Mouse (Mus musculus) lung, embryonic 14.5 days (tissue): Measurements from ENCODE around the gene Efna3. TPM values are rescaled to one million over a fixed set of nuclear protein-coding genes. Genes with fewer than 3 reads are reported as not detected.

ENCODE experiments used
- ATAC-seq: fragments of 200-750 bp; cut with Nextera tagmentation; 2 replicates; pipeline ENCODE4 v1.8.0; 2017; ENCODE audit warnings: mild to moderate bottlenecking, moderate TSS enrichment, moderate library complexity; ENCODE audit not compliant: insufficient read depth
- DNase-seq: peaks from one replicate; pipeline ENCODE4 v3.0.0-alpha.2; 2015
- H3K27ac ChIP-seq: fragments of 300-500 bp; sonication (generic); 2 replicates; pipeline ENCODE4 v1.5.1; 2014; ENCODE audit warnings: low read depth, mild to moderate bottlenecking, moderate library complexity
- H3K27me3 ChIP-seq: fragments of 300-500 bp; sonication (generic); 2 replicates; pipeline ENCODE4 v1.6.1; 2014; ENCODE audit warnings: low read length, control low read depth; ENCODE audit not compliant: insufficient read depth
- H3K36me3 ChIP-seq: fragments of 300-500 bp; sonication (generic); 2 replicates; pipeline ENCODE4 v1.6.1; 2014; ENCODE audit warnings: control low read depth; ENCODE audit not compliant: insufficient read depth
- H3K4me1 ChIP-seq: fragments of 300-500 bp; sonication (generic); 2 replicates; pipeline ENCODE4 v1.6.1; 2014; ENCODE audit warnings: antibody characterized with exemption, control low read depth; ENCODE audit not compliant: insufficient read depth
- H3K4me2 ChIP-seq: fragments of 300-500 bp; sonication (generic); 2 replicates; pipeline ENCODE4 v1.6.1; 2014; ENCODE audit warnings: mild to moderate bottlenecking
- H3K4me3 ChIP-seq: fragments of 300-500 bp; sonication (generic); 2 replicates; pipeline ENCODE4 v1.5.1; 2014; ENCODE audit warnings: low read depth, low read length
- H3K9ac ChIP-seq: fragments of 300-500 bp; sonication (generic); 2 replicates; pipeline ENCODE4 v1.6.1; 2014
- H3K9me3 ChIP-seq: fragments of 300-500 bp; sonication (generic); 2 replicates; pipeline ENCODE4 v1.6.1; 2016; ENCODE audit warnings: low read depth, low read length, control low read depth
- CTCF ChIP-seq: IDR thresholded peaks from 2 replicates; pipeline ENCODE4 v1.5.1; 2016; ENCODE audit warnings: antibody characterized with exemption, low read depth
- WGBS: fragments of 180-500 bp; shearing (Covaris S2); extraction: QIAGEN DNeasy Blood & Tissue Kit; methylation state at CpG from one replicate; pipeline ENCODE4 v1.1.7; 2014; 5-methylcytosine and 5-hydroxymethylcytosine counted together
- polyA plus RNA-seq: library from polyadenylated mRNA; unstranded; fragments of >200 nt; fragmentation: Nextera tagmentation; extraction: Ambion mirVana; gene quantifications from 2 replicates; pipeline ENCODE4 v1.2.1, GENCODE M21; 2014

The Efna3 gene
- polyA plus RNA-seq, 1 experiment from 2014 or later, result 4.7 TPM

DNA sequence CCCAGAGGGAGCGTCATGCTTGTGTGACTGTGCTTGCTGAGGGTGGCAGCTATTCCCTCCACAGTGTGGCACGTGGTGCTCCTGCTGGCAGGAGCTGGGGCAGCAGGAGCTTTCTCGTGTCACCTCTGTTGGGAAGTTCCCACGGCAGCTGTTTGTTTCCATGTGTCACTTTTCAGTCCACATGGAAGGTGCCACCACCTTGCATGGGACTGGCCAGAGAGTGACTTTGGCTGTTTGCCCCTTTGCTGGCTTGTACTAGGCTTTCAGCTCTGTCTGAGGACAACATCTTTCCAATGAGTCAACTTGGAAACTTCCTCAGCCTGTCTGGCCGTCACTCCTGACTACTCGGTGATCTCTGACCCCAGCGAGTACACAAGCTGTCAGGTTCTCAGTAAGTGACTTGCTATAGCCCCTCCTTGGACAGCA is 34.2 kb downstream of the Efna3 start:
- H3K27me3 ChIP-seq, result no peaks in the 10 kb centered on the region
- 17% methylated on average over 7 of the region's 7 CpGs for WGBS
- ATAC-seq (no peak), DNase-seq (no peak)
- no peak overlapping the region for H3K4me2 ChIP-seq
- H3K9ac ChIP-seq, result no peak overlapping the region
- no peak overlapping the region for H3K27ac ChIP-seq
- no peaks in the 10 kb centered on the region for H3K4me1 ChIP-seq
- no peaks in the 10 kb centered on the region for H3K9me3 ChIP-seq
- no peaks in the 10 kb centered on the region for H3K36me3 ChIP-seq
- 0 out of 2 replicates have a peak, but pooled peaks have one; percentile 2 for TF ChIP-seq CTCF
- H3K4me3 ChIP-seq, result no peak overlapping the region

DNA sequence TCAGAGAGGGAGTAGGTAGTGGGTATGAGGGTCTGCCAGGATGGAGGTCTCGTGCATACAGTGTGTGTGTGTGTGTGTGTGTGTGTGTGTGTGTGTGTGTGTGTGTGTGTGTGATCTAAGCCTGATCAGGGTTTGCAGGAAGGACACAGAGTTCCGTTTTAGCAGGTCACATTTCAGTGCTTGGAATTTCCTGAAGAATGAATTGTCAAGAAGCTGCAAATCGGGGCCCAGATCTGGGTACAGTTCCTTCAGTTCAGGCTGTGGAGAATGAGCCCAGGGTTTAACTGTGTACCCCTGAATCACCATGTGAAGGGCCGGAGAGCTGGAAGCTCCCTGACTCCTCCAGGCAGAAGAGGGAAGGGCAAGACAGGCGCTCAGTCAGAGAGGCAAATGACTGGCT is 35.5 kb downstream of the Efna3 start:
- 52% methylated on average over 5 of the region's 5 CpGs for WGBS
- ATAC-seq (no peak), DNase-seq (peak; percentile 20)
- Histone ChIP-seq H3K4me1 (no peaks in the 10 kb centered on the region), H3K27me3 (no peaks in the 10 kb centered on the region), H3K9me3 (no peaks in the 10 kb centered on the region), H3K36me3 (no peaks in the 10 kb centered on the region), H3K9ac (no peak overlapping the region), H3K4me2 (no peak overlapping the region), H3K4me3 (no peak overlapping the region), H3K27ac (no peak overlapping the region; the same call in 1 of the 2 replicates)
- TF ChIP-seq CTCF, result no peak

DNA sequence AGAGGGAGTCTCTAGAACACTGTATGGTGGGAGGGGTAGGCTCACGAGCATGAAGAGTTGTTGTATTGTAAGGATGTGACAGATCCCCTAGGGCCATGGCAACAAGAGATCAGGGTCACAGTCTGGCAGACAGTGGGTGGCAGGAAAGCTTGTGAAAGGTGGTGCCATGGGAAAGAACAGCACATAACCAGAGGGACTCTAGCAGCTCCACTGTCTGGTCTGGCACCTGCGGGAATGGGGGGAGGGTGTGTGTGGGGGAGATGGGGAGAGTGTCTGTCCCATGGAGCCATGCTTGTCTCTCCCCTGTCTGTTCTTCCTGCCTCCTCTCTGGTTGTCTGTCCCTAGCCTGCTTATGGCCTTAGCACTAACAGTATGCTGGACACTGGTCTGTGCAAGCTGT is 37.2 kb downstream of the Efna3 start:
- Histone ChIP-seq H3K4me1 (peaks cover 1% of the 10 kb centered on the region; the same call in 1 of the 2 replicates), H3K4me3 (no peak overlapping the region), H3K9me3 (no peaks in the 10 kb centered on the region), H3K27me3 (peaks cover 11% of the 10 kb centered on the region), H3K4me2 (no peak overlapping the region), H3K36me3 (no peaks in the 10 kb centered on the region), H3K9ac (no peak overlapping the region), H3K27ac (no peak overlapping the region)
- WGBS, result 51% methylated on average over 2 of the region's 2 CpGs
- no peak for DNase-seq
- no peak for ATAC-seq
- no peak for TF ChIP-seq CTCF

DNA sequence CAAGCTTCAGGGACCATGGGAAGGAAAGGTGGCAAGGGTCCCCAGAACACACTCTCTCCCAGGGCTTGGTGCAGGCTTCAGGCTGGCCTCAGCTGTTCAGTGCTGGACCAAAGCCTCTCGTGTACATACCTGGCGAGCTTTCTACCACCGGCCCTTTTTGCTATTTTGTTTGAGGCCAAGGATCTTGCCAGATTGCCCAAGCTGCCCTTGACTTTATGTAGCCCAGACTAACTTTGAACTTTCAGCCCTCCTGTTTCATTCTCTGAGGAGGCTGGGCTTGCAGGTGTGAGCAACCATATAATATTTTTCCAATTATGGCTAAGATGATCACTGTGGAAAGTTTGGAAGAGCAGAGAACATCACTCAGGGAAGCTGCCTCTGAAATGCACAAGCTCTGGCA is 38.5 kb downstream of the Efna3 start:
- H3K27me3 ChIP-seq, result peaks cover 18% of the 10 kb centered on the region
- no peak for DNase-seq
- no peak for TF ChIP-seq CTCF
- 83% methylated on average over 3 of the region's 3 CpGs for WGBS
- ATAC-seq, result no peak
- no peak overlapping the region for H3K9ac ChIP-seq
- no peaks in the 10 kb centered on the region for H3K9me3 ChIP-seq
- H3K4me2 ChIP-seq, result no peak overlapping the region
- peaks cover 6% of the 10 kb centered on the region; the same call in 1 of the 2 replicates for H3K4me1 ChIP-seq
- no peak overlapping the region for H3K27ac ChIP-seq
- no peak overlapping the region for H3K4me3 ChIP-seq
- no peaks in the 10 kb centered on the region for H3K36me3 ChIP-seq

DNA sequence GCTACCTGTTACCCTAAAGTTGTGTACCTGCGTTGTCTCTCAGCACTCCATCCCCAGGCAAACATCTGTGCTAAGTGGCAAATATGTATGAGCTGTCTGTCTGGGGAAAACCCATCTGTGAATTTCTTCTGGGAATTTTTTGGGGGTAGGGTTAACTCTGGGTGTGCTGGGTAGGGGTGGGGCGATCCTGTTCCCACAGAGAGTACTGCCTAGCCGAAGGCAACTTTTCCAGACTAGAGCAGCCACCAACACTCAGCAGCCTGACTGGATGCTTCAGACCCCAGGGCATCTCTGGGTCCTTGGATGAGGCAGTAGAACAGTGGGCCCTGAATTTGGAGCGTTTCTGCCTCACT is 40.5 kb downstream of the Efna3 start:
- H3K36me3 ChIP-seq, result no peaks in the 10 kb centered on the region
- ATAC-seq (no peak), DNase-seq (no peak)
- no peak overlapping the region for H3K4me3 ChIP-seq
- no peak overlapping the region for H3K9ac ChIP-seq
- 18% methylated on average over 4 of the region's 4 CpGs for WGBS
- peaks cover 6% of the 10 kb centered on the region; the same call in 1 of the 2 replicates for H3K4me1 ChIP-seq
- peak overlapping the region; percentile 12; the same call in 1 of the 2 replicates for H3K27ac ChIP-seq
- H3K4me2 ChIP-seq, result no peak overlapping the region; the same call in 1 of the 2 replicates
- no peak for TF ChIP-seq CTCF
- H3K9me3 ChIP-seq, result no peaks in the 10 kb centered on the region
- peaks cover 18% of the 10 kb centered on the region for H3K27me3 ChIP-seq

DNA sequence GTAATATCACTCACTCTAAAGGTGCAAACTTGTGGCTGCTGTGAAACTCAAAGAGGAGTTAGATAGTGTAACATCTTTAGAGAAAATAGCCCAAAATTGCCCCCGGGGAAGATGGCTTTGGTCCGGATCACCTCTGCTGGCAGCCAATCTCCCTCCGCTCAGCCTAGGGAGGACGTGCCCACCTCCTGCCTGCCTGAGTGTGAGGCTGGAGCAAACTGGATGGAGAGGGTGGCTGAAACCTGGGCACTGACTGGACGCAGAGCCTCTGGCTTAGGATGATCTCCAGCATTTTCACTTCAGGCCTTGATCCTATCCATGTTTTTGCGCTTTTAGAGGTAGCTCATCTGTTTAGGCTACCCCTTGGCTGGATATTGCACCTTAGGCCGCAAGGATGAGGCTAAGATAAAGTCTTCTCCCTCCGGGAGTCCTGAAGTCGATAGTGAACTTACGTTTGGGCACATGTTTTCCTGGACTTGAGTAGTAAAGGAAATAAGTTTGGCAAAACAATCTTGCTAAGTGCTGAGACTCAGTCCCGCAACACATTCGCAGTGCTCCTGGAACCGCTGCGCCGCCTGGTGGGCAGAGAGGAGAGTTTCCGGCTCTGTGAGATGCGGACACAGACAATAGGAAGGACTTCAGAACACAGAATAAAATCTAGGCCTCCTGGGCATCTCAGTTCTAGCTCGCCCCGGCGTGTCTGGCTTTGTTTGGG is 41.0 kb downstream of the Efna3 start:
- WGBS, result 12% methylated on average over 20 of the region's 20 CpGs
- peaks cover 6% of the 10 kb centered on the region; the same call in 1 of the 2 replicates for H3K4me1 ChIP-seq
- TF ChIP-seq CTCF, result peak; percentile 96

DNA sequence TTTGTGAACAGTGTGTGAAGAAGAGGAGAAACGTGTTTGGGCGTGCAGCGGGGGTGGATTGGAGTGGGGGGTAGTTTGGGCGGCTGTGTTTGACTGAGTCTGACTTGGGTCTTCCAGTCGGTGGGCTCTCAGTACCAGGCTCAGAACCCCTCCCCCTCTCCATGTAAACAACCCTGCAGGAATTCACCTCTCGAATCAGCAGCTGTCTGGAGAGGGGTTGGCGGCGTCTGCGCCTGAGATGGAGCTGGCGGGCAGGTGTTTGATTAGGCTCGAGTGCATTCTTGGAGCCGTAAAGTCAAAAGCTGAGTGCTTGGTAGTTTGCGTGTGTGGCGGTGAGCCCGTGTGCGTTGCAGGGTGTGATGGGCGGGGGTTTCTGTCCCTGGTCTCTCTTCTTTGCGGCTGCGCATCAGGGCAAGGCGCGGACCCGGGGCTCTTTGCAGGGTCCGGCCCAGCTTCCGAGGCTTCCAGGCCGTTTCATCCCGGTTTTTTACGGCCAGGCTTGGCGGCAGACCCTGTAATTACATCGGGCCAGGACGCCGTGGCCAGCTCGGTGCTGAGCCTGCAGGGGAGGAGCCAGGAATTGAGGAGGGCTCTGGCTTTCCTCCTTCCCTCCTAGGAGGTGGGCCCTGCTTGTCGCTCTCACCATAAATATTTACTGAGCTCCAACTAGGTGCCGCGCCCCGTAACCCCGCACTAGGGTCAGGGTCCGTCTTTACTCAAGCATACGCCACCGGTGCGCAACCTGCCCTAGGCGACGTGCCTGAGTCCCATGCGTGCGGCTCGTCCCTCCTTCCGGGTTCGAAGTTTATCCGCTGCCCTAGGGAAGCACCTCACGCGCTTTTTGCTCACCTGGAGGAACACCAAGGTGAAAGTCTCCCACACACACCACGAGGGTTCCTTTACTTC is 41.9 kb downstream of the Efna3 start, which contains the start of gene Efna1:
TSS of gene Efna1 (minus strand) at position 537 of the 906 bp plus-strand sequence.
- H3K4me3 ChIP-seq, result peak within 1 kb of the TSS; percentile 61
- under 1% methylated on average over 52 of the region's 52 CpGs for WGBS
- ATAC-seq (peak; percentile 47), DNase-seq (peak; percentile 75)
- peak within 1 kb of the TSS; percentile 74 for H3K9ac ChIP-seq
- H3K27ac ChIP-seq, result peak within 1 kb of the TSS; percentile 94
- H3K9me3 ChIP-seq, result no peaks in the 10 kb centered on the region
- peaks cover 4% of the 10 kb centered on the region; the same call in 1 of the 2 replicates for H3K36me3 ChIP-seq
- TF ChIP-seq CTCF, result peak; percentile 31
- H3K4me2 ChIP-seq, result peak within 1 kb of the TSS; percentile 92
- H3K27me3 ChIP-seq, result peaks cover 18% of the 10 kb centered on the region
- peaks cover 9% of the 10 kb centered on the region; the same call in 1 of the 2 replicates for H3K4me1 ChIP-seq

More for the DNA sequence above, 41.0 kb downstream of the Efna3 start:
- H3K4me3 ChIP-seq, result peak overlapping the region; percentile 61
- ATAC-seq, result no peak
- H3K27me3 ChIP-seq, result peaks cover 18% of the 10 kb centered on the region
- peak overlapping the region; percentile 48; the same call in 1 of the 2 replicates for H3K9ac ChIP-seq
- DNase-seq, result peak; percentile 95
- no peaks in the 10 kb centered on the region for H3K36me3 ChIP-seq
- peak overlapping the region; percentile 94 for H3K27ac ChIP-seq
- H3K4me2 ChIP-seq, result peak overlapping the region; percentile 92
- no peaks in the 10 kb centered on the region for H3K9me3 ChIP-seq
